Mouse (Mus musculus): Measurements from ENCODE around the gene Tvp23b.

DNA sequence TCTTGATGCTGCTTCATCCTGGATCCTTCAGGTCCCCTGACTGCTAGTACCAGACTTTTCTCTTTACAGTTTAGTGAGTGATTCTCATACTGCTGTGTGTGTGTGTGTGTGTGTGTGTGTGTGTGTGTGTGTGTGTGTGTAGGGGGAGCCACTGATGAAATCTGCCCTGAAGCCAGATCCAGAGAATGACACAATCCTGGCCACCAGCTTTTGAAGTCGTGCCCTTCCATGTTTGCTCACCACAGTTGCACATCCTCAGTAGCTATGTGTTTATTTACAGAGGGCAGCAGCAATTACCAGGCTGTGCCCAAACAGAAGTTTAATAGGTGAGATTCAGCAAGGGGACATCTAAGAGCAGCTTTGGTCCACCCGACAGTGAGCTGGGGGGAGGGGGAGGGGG is 37.5 kb downstream of the Tvp23b start:
- TF ChIP-seq CTCF (IDR thresholded peaks at IDR 0.05; ENCODE audit: borderline replicate concordance, insufficient read depth, low read depth, low read length) (no peak), POLR2A (IDR thresholded peaks at IDR 0.05; ENCODE audit: borderline replicate concordance, insufficient read depth, low read length) (no peak)
